Mouse (Mus musculus) MEL (cell line): Measurements from ENCODE around the gene Maml2.

Source experiments
- E2F4 ChIP-seq: IDR thresholded peaks from 2 replicates; pipeline ENCODE4 v1.6.1; 2011; ENCODE audit warnings: low read depth, low read length, improper control_type of control experiment, borderline replicate concordance
- USF2 ChIP-seq, 2 experiments: IDR thresholded peaks; 2 replicates each; pipeline ENCODE4 v1.6.1; 2011 to 2012; ENCODE audit warnings: improper control_type of control experiment in 2 of 2, low read length in 2 of 2, borderline replicate concordance in 1 of 2, inconsistent platforms in 1 of 2, low read depth in 1 of 2, mild to moderate bottlenecking in 1 of 2; ENCODE audit not compliant: insufficient read depth in 1 of 2

GRCm38 (mm10) chr9:13479275-13479674 is 181.5 kb downstream of the Maml2 start:
- TF ChIP-seq E2F4 (no peak), USF2 (IDR thresholded peaks at IDR 0.05; ENCODE audit: borderline replicate concordance in 1 of 2, insufficient read depth in 1 of 2, low read depth in 1 of 2, low read length in 2 of 2) (no peak)
